ENCODE assay signal across 14 mouse cellular contexts in genomic region chr1:36478343-36478795, GRCm38 (mm10). TPM values are rescaled to one million over a fixed set of nuclear protein-coding genes. Genes with fewer than 3 reads are reported as not detected.
DNase-seq lines count a peak whose midpoint lies in the region; ATAC-seq and TF ChIP-seq lines count a peak whose summit lies in the region.
"Had no signal": no experiment of that assay in that cellular context is flagged by ENCODE, and none has a peak within 500 bp of the region (broad histone marks: within the 10 kb centered on the region; RNA-seq: fewer than 3 reads in every experiment).

No protein-coding gene starts in this region.

- H3K27ac ChIP-seq in hindbrain, embryonic 16.5 days (ENCODE audit: low read depth, low read length) = no peak overlapping the region
- H3K27ac ChIP-seq in hindbrain, embryonic 14.5 days = no peak overlapping the region
- no peak overlapping the region for H3K27ac ChIP-seq in kidney, adult 2 months (ENCODE audit: insufficient read depth, low read depth, low read length)
- no peak overlapping the region for H3K27ac ChIP-seq in thymus, adult 2 months (ENCODE audit: control insufficient read depth, insufficient read depth, low read length)
- H3K27ac ChIP-seq: limb, embryonic 10.5 days had no signal

- H3K4me1 ChIP-seq in hindbrain, embryonic 16.5 days (ENCODE audit: control insufficient read depth, insufficient read depth, low read depth, low read length) = peaks cover 32% of the 10 kb centered on the region
- H3K4me1 ChIP-seq in hindbrain, embryonic 14.5 days (replicated peaks; ENCODE audit: control insufficient read depth, insufficient read depth, low read length) = peaks cover 34% of the 10 kb centered on the region
- peaks cover 48% of the 10 kb centered on the region for H3K4me1 ChIP-seq in kidney, adult 2 months (ENCODE audit: control insufficient read depth, insufficient read depth, low read length)
- H3K4me1 ChIP-seq in thymus, adult 2 months (replicated peaks; ENCODE audit: control insufficient read depth, insufficient read depth, low read length) = peaks cover 33% of the 10 kb centered on the region

- no peak for TF ChIP-seq CTCF in kidney, adult 2 months (conservative IDR thresholded peaks at IDR 0.05; ENCODE audit: insufficient read depth, insufficient read length, low read depth, low read length)
- TF ChIP-seq CTCF in thymus, adult 2 months (IDR thresholded peaks at IDR 0.05; ENCODE audit: borderline replicate concordance, control insufficient read depth, extremely low read depth, insufficient read depth, low read length, poor library complexity) = no peak

- H3K9ac ChIP-seq in hindbrain, embryonic 16.5 days (ENCODE audit: low read depth, low read length) = no peak overlapping the region
- H3K9ac ChIP-seq in hindbrain, embryonic 14.5 days = no peak overlapping the region

- H3K9me3 ChIP-seq in hindbrain, embryonic 16.5 days (ENCODE audit: control insufficient read depth, low read length) = no peaks in the 10 kb centered on the region
- H3K9me3 ChIP-seq in hindbrain, embryonic 14.5 days (ENCODE audit: control insufficient read depth, low read length) = no peaks in the 10 kb centered on the region
- H3K9me3 ChIP-seq: limb, embryonic 10.5 days had no signal

- DNase-seq in hindbrain, embryonic 14.5 days (ENCODE audit: low spot score) = no peak
- DNase-seq in right cerebral cortex, postnatal 4 days = peak; percentile 31
- no peak for DNase-seq in right cerebral cortex, postnatal 14 days
- peak; percentile 80 for DNase-seq in kidney, adult 2 months
- DNase-seq in kidney, postnatal 4 days = peak; percentile 49 to 68
- no peak for DNase-seq in left cerebral cortex, postnatal 10 days (ENCODE audit: extremely low spot score in 1 of 2, low spot score in 2 of 2)
- DNase-seq in thymus, adult 2 months = no peak
- DNase-seq: layer of hippocampus, adult 9-11 months; retina, postnatal 1 day; thymus, adult 18-20 months had no signal

- no peaks in the 10 kb centered on the region for H3K36me3 ChIP-seq in hindbrain, embryonic 16.5 days (ENCODE audit: control insufficient read depth, insufficient read depth, low read length)
- no peaks in the 10 kb centered on the region for H3K36me3 ChIP-seq in hindbrain, embryonic 14.5 days (replicated peaks; ENCODE audit: control insufficient read depth, insufficient read depth)
- H3K36me3 ChIP-seq in kidney, adult 2 months (ENCODE audit: control insufficient read depth, insufficient read depth, low read length) = no peaks in the 10 kb centered on the region
- H3K36me3 ChIP-seq in thymus, adult 2 months (ENCODE audit: control insufficient read depth, insufficient read depth, low read length) = no peaks in the 10 kb centered on the region
- H3K36me3 ChIP-seq: limb, embryonic 10.5 days had no signal

- TF ChIP-seq POLR2A in kidney, adult 2 months (IDR thresholded peaks at IDR 0.05; ENCODE audit: low read depth, low read length) = no peak
- no peak for TF ChIP-seq POLR2A in thymus, adult 2 months (IDR thresholded peaks at IDR 0.05; ENCODE audit: control insufficient read depth, extremely low read depth, insufficient read depth, low read length, poor library complexity)

- no peak overlapping the region for H3K4me2 ChIP-seq in hindbrain, embryonic 16.5 days (ENCODE audit: low read length)
- no peak overlapping the region for H3K4me2 ChIP-seq in hindbrain, embryonic 14.5 days (replicated peaks)

- H3K4me3 ChIP-seq in hindbrain, embryonic 16.5 days (ENCODE audit: low read length) = no peak overlapping the region
- H3K4me3 ChIP-seq in hindbrain, embryonic 14.5 days (replicated peaks; ENCODE audit: low read length) = no peak overlapping the region
- no peak overlapping the region for H3K4me3 ChIP-seq in kidney, adult 2 months (ENCODE audit: insufficient read depth, low read depth, low read length)
- no peak overlapping the region for H3K4me3 ChIP-seq in thymus, adult 2 months (ENCODE audit: control insufficient read depth, insufficient read depth, low read length)
- H3K4me3 ChIP-seq: limb, embryonic 10.5 days had no signal

- no peaks in the 10 kb centered on the region for H3K27me3 ChIP-seq in hindbrain, embryonic 16.5 days (replicated peaks; ENCODE audit: control insufficient read depth, insufficient read depth, low read length)
- H3K27me3 ChIP-seq in hindbrain, embryonic 14.5 days (ENCODE audit: control insufficient read depth, insufficient read depth, low read length) = no peaks in the 10 kb centered on the region
- no peaks in the 10 kb centered on the region for H3K27me3 ChIP-seq in kidney, adult 2 months (replicated peaks; ENCODE audit: control insufficient read depth, insufficient read depth, low read length)
- H3K27me3 ChIP-seq in thymus, adult 2 months (ENCODE audit: control insufficient read depth, insufficient read depth, low read length) = no peaks in the 10 kb centered on the region

- intact Hi-C loops in left cerebral cortex, postnatal 10 days (cut with DNase I) = loop anchor here (10.0 kb wide), 1 partner anchor 114 kb away; the partner anchor contains the start of gene Kansl3

- WGBS in hindbrain, embryonic 16.5 days = 37% methylated on average over 2 of the region's 2 CpGs
- 46% methylated on average over 2 of the region's 2 CpGs for WGBS in hindbrain, embryonic 14.5 days
- WGBS in kidney, adult 2 months = 23% methylated on average over 2 of the region's 2 CpGs
- 97% methylated on average over 2 of the region's 2 CpGs for WGBS in thymus, adult 2 months

- 0 out of 2 replicates have a peak, but pooled peaks have one; percentile 18 for ATAC-seq in hindbrain, embryonic 16.5 days
- ATAC-seq in hindbrain, embryonic 14.5 days (ENCODE audit: low FRiP score) = no peak
- ATAC-seq: activated CD4-positive, CD25-positive, alpha-beta regulatory T cell, adult 4 months; CD4-positive, CD25-positive, alpha-beta regulatory T cell, adult 4 months had no signal

RNA-seq across cellular contexts. Expression of gene Cnnm4, which starts 6.9 kb away (rescaled TPM):
- polyA plus RNA-seq in hindbrain, embryonic 16.5 days (2015; fragmentation: Nextera tagmentation; extraction: Ambion mirVana) = 11.4 and 12.8 TPM in 2 replicates
- polyA plus RNA-seq in hindbrain, embryonic 14.5 days (2014; fragmentation: Nextera tagmentation; extraction: Ambion mirVana) = 9.2 and 10.6 TPM in 2 replicates
- polyA plus RNA-seq in kidney, adult 2 months (2012; rRNA removed) = 14.3 and 15.9 TPM in 2 replicates
- 10 to 100 TPM; 12.7 to 13.7 TPM for total RNA-seq in left cerebral cortex, postnatal 10 days (2021)
- polyA plus RNA-seq in thymus, adult 2 months (2012; rRNA removed) = 15.3 and 18.0 TPM in 2 replicates

RNA-seq across cellular contexts. Expression of gene Lman2l, which starts 33.3 kb away (rescaled TPM):
- 62.9 and 67.6 TPM in 2 replicates for polyA plus RNA-seq in hindbrain, embryonic 16.5 days (2015; fragmentation: Nextera tagmentation; extraction: Ambion mirVana)
- polyA plus RNA-seq in hindbrain, embryonic 14.5 days (2014; fragmentation: Nextera tagmentation; extraction: Ambion mirVana) = 41.8 and 41.9 TPM in 2 replicates
- polyA plus RNA-seq in kidney, adult 2 months (2012; rRNA removed) = 26.0 and 28.7 TPM in 2 replicates
- total RNA-seq in left cerebral cortex, postnatal 10 days (2021) = 10 to 100 TPM; 37.8 to 40.5 TPM
- polyA plus RNA-seq in thymus, adult 2 months (2012; rRNA removed) = 62.4 and 65.6 TPM in 2 replicates

RNA-seq across cellular contexts. Expression of gene Cnnm3, which starts 33.3 kb away (rescaled TPM):
- polyA plus RNA-seq in hindbrain, embryonic 16.5 days (2015; fragmentation: Nextera tagmentation; extraction: Ambion mirVana) = 4.3 and 5.0 TPM in 2 replicates
- 6.1 and 6.8 TPM in 2 replicates for polyA plus RNA-seq in hindbrain, embryonic 14.5 days (2014; fragmentation: Nextera tagmentation; extraction: Ambion mirVana)
- polyA plus RNA-seq in kidney, adult 2 months (2012; rRNA removed) = 19.8 and 29.5 TPM in 2 replicates
- 10 to 100 TPM; 30.3 to 34.1 TPM for total RNA-seq in left cerebral cortex, postnatal 10 days (2021)
- 51.2 and 59.9 TPM in 2 replicates for polyA plus RNA-seq in thymus, adult 2 months (2012; rRNA removed)

RNA-seq across cellular contexts. Expression of gene Ankrd23, which starts 58.3 kb away (rescaled TPM):
- polyA plus RNA-seq in hindbrain, embryonic 16.5 days (2015; fragmentation: Nextera tagmentation; extraction: Ambion mirVana) = 12.2 and 19.8 TPM in 2 replicates
- 6.9 and 10.6 TPM in 2 replicates for polyA plus RNA-seq in hindbrain, embryonic 14.5 days (2014; fragmentation: Nextera tagmentation; extraction: Ambion mirVana)
- 11.8 and 37.9 TPM in 2 replicates for polyA plus RNA-seq in kidney, adult 2 months (2012; rRNA removed)
- 1 to 10 TPM; 5.3 to 5.8 TPM for total RNA-seq in left cerebral cortex, postnatal 10 days (2021)
- polyA plus RNA-seq in thymus, adult 2 months (2012; rRNA removed) = 40.4 and 56.2 TPM in 2 replicates

Comparison
In these comparisons a context has a peak if more than half of its experiments do, and no peak if none do; other contexts are left out.
1. DNase-seq: peak in right cerebral cortex, postnatal 4 days (single experiment), kidney, adult 2 months (single experiment) and kidney, postnatal 4 days (2 of 2); none in hindbrain, embryonic 14.5 days (single experiment), right cerebral cortex, postnatal 14 days (single experiment), left cerebral cortex, postnatal 10 days (0 of 2) and thymus, adult 2 months (single experiment).